Mouse (Mus musculus): ENCODE results near the gene Cln3. TPM values are rescaled to one million over a fixed set of nuclear protein-coding genes. Genes with fewer than 3 reads are reported as not detected.

Gene Cln3
- 10 to 100 TPM; 27.5 to 32.1 TPM for total RNA-seq (2021)
- long read RNA-seq, transcript Cln3-201 (15 exons, 2,386 nt): major isoform, 6 of 12 reads
- long read RNA-seq, partial matches to known transcripts: 1 of 12 reads
- long read RNA-seq, other reads (novel, unspliced or antisense): 5 of 12 reads

GRCm38 (mm10) chr7:126585717-126586116 is at the start of gene Cln3:
Gene Cln3 (minus strand): TSS chr7:126585817.
- DNase-seq (ENCODE audit: low spot score in 2 of 2): no peak

- no peak for DNase-seq (ENCODE audit: low spot score in 2 of 2)
Measured at GRCm38 (mm10) chr7:126635375-126635774, 49.8 kb upstream of the Cln3 start.

- no peak for DNase-seq (ENCODE audit: low spot score in 2 of 2)
Measured at GRCm38 (mm10) chr7:126632478-126632877, 46.9 kb upstream of the Cln3 start.

GRCm38 (mm10) chr7:126630824-126631518 is 45.4 kb upstream of the Cln3 start, which contains the start of gene Nupr1:
Gene Nupr1 (minus strand): TSS chr7:126630861.
- no peak for DNase-seq (ENCODE audit: low spot score in 2 of 2)

GRCm38 (mm10) chr7:126629915-126630314 is 44.3 kb upstream of the Cln3 start:
- no peak for DNase-seq (ENCODE audit: low spot score in 2 of 2)

GRCm38 (mm10) chr7:126628111-126628510 is 42.5 kb upstream of the Cln3 start:
- DNase-seq (ENCODE audit: low spot score in 2 of 2): no peak

GRCm38 (mm10) chr7:126625807-126626600 is 40.4 kb upstream of the Cln3 start:
- no peak for DNase-seq (ENCODE audit: low spot score in 2 of 2)

GRCm38 (mm10) chr7:126625369-126625768 is 39.8 kb upstream of the Cln3 start:
- DNase-seq (ENCODE audit: low spot score in 2 of 2): peak; percentile 11 to 27

GRCm38 (mm10) chr7:126624774-126625173 is 39.2 kb upstream of the Cln3 start:
- DNase-seq (ENCODE audit: low spot score in 2 of 2): no peak

- DNase-seq (ENCODE audit: low spot score in 2 of 2): no peak
Measured at GRCm38 (mm10) chr7:126623381-126623780, 37.8 kb upstream of the Cln3 start.

- DNase-seq (ENCODE audit: low spot score in 2 of 2): no peak
Measured at GRCm38 (mm10) chr7:126621452-126622359, 36.1 kb upstream of the Cln3 start.

- no peak for DNase-seq (ENCODE audit: low spot score in 2 of 2)
Measured at GRCm38 (mm10) chr7:126619559-126620275, 34.1 kb upstream of the Cln3 start.

- no peak for DNase-seq (ENCODE audit: low spot score in 2 of 2)
Measured at GRCm38 (mm10) chr7:126616707-126617106, 31.1 kb upstream of the Cln3 start.

GRCm38 (mm10) chr7:126612736-126613135 is 27.1 kb upstream of the Cln3 start:
- no peak for DNase-seq (ENCODE audit: low spot score in 2 of 2)

- DNase-seq (ENCODE audit: low spot score in 2 of 2): no peak
Measured at GRCm38 (mm10) chr7:126607796-126608195, 22.2 kb upstream of the Cln3 start.

- no peak for DNase-seq (ENCODE audit: low spot score in 2 of 2)
Measured at GRCm38 (mm10) chr7:126607064-126607463, 21.4 kb upstream of the Cln3 start.

- no peak for DNase-seq (ENCODE audit: low spot score in 2 of 2)
Measured at GRCm38 (mm10) chr7:126606611-126607010, 21.0 kb upstream of the Cln3 start.

- no peak for DNase-seq (ENCODE audit: low spot score in 2 of 2)
Measured at GRCm38 (mm10) chr7:126602650-126603049, 17.0 kb upstream of the Cln3 start.

- DNase-seq (ENCODE audit: low spot score in 2 of 2): no peak
Measured at GRCm38 (mm10) chr7:126601896-126602295, 16.3 kb upstream of the Cln3 start.

- no peak for DNase-seq (ENCODE audit: low spot score in 2 of 2)
Measured at GRCm38 (mm10) chr7:126598919-126599318, 13.3 kb upstream of the Cln3 start.
